ENCODE assay signal across 8 mouse cellular contexts in the genomic region with DNA sequence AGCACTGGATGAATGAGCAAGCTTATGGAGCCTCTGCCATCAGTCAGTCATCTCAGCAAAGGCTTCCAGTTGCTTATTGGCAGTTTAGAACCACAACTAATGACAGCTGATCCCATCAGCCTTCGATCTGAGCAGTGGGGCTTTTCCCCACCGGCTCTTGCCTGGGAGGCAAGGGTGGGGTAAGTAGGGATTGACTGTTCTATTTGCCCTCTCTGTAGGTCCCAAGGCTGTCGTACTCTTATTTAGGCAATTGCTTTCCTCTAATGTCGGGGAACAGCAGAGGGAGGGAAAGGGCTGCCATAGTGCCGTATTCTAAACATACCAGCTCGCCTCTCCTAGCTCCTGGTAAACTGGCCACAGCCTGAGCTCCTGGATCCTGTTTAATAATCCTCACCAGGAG. TPM values are rescaled to one million over a fixed set of nuclear protein-coding genes. Genes with fewer than 3 reads are reported as not detected.
DNase-seq lines count a peak whose midpoint lies in the region; ATAC-seq and TF ChIP-seq lines count a peak whose summit lies in the region.

Oser1 (minus strand) TSS at position 101 of the 400 bp plus-strand sequence.

- no peak for DNase-seq in kidney, adult 11 months
- DNase-seq in gonadal fat pad, adult 2 months (ENCODE audit: low read depth) = no peak
- DNase-seq in midbrain, embryonic 11.5 days (ENCODE audit: low spot score, missing footprints) = no peak
- no peak for DNase-seq in testis, postnatal 14 days (ENCODE audit: low spot score)
- no peak for DNase-seq in urinary bladder, postnatal 36 days (ENCODE audit: low spot score in 2 of 2)

- H3K9me3 ChIP-seq in kidney, embryonic 16.5 days (ENCODE audit: low read length) = no peaks in the 10 kb centered on the region
- H3K9me3 ChIP-seq in intestine, embryonic 16.5 days (ENCODE audit: control insufficient read depth, low read length) = no peaks in the 10 kb centered on the region
- no peaks in the 10 kb centered on the region for H3K9me3 ChIP-seq in midbrain, embryonic 11.5 days (ENCODE audit: control insufficient read depth, low read length)

- H3K4me3 ChIP-seq in kidney, embryonic 16.5 days (ENCODE audit: low read length) = no peak within 1 kb of the TSS
- no peak within 1 kb of the TSS for H3K4me3 ChIP-seq in bone marrow macrophage, adult 2 months (ENCODE audit: insufficient read depth, low read length)
- H3K4me3 ChIP-seq in intestine, embryonic 16.5 days (ENCODE audit: low read length) = no peak within 1 kb of the TSS
- no peak within 1 kb of the TSS for H3K4me3 ChIP-seq in midbrain, embryonic 11.5 days (ENCODE audit: low read depth, low read length)

- H3K36me3 ChIP-seq in kidney, embryonic 16.5 days (ENCODE audit: insufficient read depth, low read length) = no peaks in the 10 kb centered on the region
- no peaks in the 10 kb centered on the region for H3K36me3 ChIP-seq in intestine, embryonic 16.5 days (ENCODE audit: control insufficient read depth, insufficient read depth, low read length)
- H3K36me3 ChIP-seq in midbrain, embryonic 11.5 days (ENCODE audit: control insufficient read depth, insufficient read depth, low read length) = no peaks in the 10 kb centered on the region

- 82% methylated on average over 6 of the region's 6 CpGs for WGBS in kidney, embryonic 16.5 days
- WGBS in intestine, embryonic 16.5 days = 81% methylated on average over 6 of the region's 6 CpGs
- 86% methylated on average over 6 of the region's 6 CpGs for WGBS in midbrain, embryonic 11.5 days

- no peak within 1 kb of the TSS for H3K27ac ChIP-seq in kidney, embryonic 16.5 days (ENCODE audit: low read length)
- H3K27ac ChIP-seq in bone marrow macrophage, adult 2 months (ENCODE audit: insufficient read depth, low read depth, low read length) = no peak within 1 kb of the TSS
- no peak within 1 kb of the TSS for H3K27ac ChIP-seq in intestine, embryonic 16.5 days (ENCODE audit: low read length)
- no peak within 1 kb of the TSS for H3K27ac ChIP-seq in midbrain, embryonic 11.5 days (ENCODE audit: low read depth, low read length)

- no peaks in the 10 kb centered on the region for H3K27me3 ChIP-seq in kidney, embryonic 16.5 days (ENCODE audit: insufficient read depth, low read length)
- no peaks in the 10 kb centered on the region for H3K27me3 ChIP-seq in intestine, embryonic 16.5 days (replicated peaks; ENCODE audit: control insufficient read depth, insufficient read depth, low read length)
- H3K27me3 ChIP-seq in midbrain, embryonic 11.5 days (ENCODE audit: control insufficient read depth, insufficient read depth, low read length) = no peaks in the 10 kb centered on the region

- no peak for ATAC-seq in kidney, embryonic 16.5 days (ENCODE audit: low FRiP score, low TSS enrichment)
- ATAC-seq in intestine, embryonic 16.5 days = no peak
- no peak for ATAC-seq in midbrain, embryonic 11.5 days (ENCODE audit: low FRiP score)

- H3K4me2 ChIP-seq in kidney, embryonic 16.5 days (replicated peaks; ENCODE audit: low read depth, low read length) = no peak within 1 kb of the TSS
- H3K4me2 ChIP-seq in intestine, embryonic 16.5 days (ENCODE audit: low read depth, low read length) = no peak within 1 kb of the TSS
- H3K4me2 ChIP-seq in midbrain, embryonic 11.5 days = no peak within 1 kb of the TSS

- peaks cover 10% of the 10 kb centered on the region for H3K4me1 ChIP-seq in kidney, embryonic 16.5 days (ENCODE audit: insufficient read depth, low read length)
- H3K4me1 ChIP-seq in bone marrow macrophage, adult 2 months (ENCODE audit: control insufficient read depth, insufficient read depth, low read length) = peaks cover 16% of the 10 kb centered on the region
- peaks cover 15% of the 10 kb centered on the region for H3K4me1 ChIP-seq in intestine, embryonic 16.5 days (ENCODE audit: control insufficient read depth, insufficient read depth, low read length)
- peaks cover 5% of the 10 kb centered on the region for H3K4me1 ChIP-seq in midbrain, embryonic 11.5 days (ENCODE audit: control insufficient read depth, insufficient read depth, low read length)

- H3K9ac ChIP-seq in kidney, embryonic 16.5 days (replicated peaks; ENCODE audit: low read length) = no peak within 1 kb of the TSS
- H3K9ac ChIP-seq in intestine, embryonic 16.5 days (ENCODE audit: low read depth, low read length) = no peak within 1 kb of the TSS
- H3K9ac ChIP-seq in midbrain, embryonic 11.5 days (ENCODE audit: low read length) = no peak within 1 kb of the TSS

- no peak for TF ChIP-seq POLR2A in bone marrow macrophage, adult 2 months (IDR thresholded peaks at IDR 0.05; ENCODE audit: borderline replicate concordance, low read depth, low read length)

- TF ChIP-seq CTCF in bone marrow macrophage, adult 2 months (IDR thresholded peaks at IDR 0.05; ENCODE audit: low read depth, low read length) = no peak

RNA-seq across cellular contexts. Expression of gene Oser1, which starts in this region (rescaled TPM):
- polyA plus RNA-seq in kidney, embryonic 16.5 days (2015; fragmentation: Nextera tagmentation; extraction: Ambion mirVana) = 95.6 and 99.2 TPM in 2 replicates
- 68.5 and 74.8 TPM in 2 replicates for polyA plus RNA-seq in bone marrow macrophage, adult 2 months (2012; ENCODE audit: insufficient read depth, insufficient read length, missing spikeins)
- 25.0 and 25.5 TPM in 2 replicates for polyA plus RNA-seq in gonadal fat pad, adult 2 months (2012; rRNA removed)
- polyA plus RNA-seq in intestine, embryonic 16.5 days (2015; fragmentation: Nextera tagmentation; extraction: Ambion mirVana) = 79.4 and 85.8 TPM in 2 replicates
- 89.2 and 91.9 TPM in 2 replicates for polyA plus RNA-seq in midbrain, embryonic 11.5 days (2014; fragmentation: Nextera tagmentation; extraction: Ambion mirVana)
